Mouse (Mus musculus) MEL (cell line): ENCODE results near the gene Tapbpl. TPM values are rescaled to one million over a fixed set of nuclear protein-coding genes. Genes with fewer than 3 reads are reported as not detected.

Source experiments
- DNase-seq: peaks from one replicate; pipeline ENCODE4 v3.0.0; 2011; ENCODE audit warnings: low read depth, low spot score
- H3K27ac ChIP-seq: 2 replicates; pipeline ENCODE4 v1.5.1; 2012; ENCODE audit warnings: low read depth, mild to moderate bottlenecking, control low read depth, low read length, moderate library complexity; ENCODE audit not compliant: control insufficient read depth
- H3K27me3 ChIP-seq, 2 experiments: fragments of 150-350 bp in 1 of 2; sonication (generic) in 1 of 2; 2 replicates each; pipeline ENCODE4 v1.6.1; 2012; ENCODE audit warnings: low read length in 2 of 2, mild to moderate bottlenecking in 2 of 2, improper control_type of control experiment in 1 of 2, moderate library complexity in 1 of 2; ENCODE audit not compliant: insufficient read depth in 2 of 2, control insufficient read depth in 1 of 2
- H3K36me3 ChIP-seq, 2 experiments: 2 replicates each; pipeline ENCODE4 v1.6.1; 2012 to 2014; ENCODE audit warnings: low read length in 2 of 2, improper control_type of control experiment in 1 of 2, inconsistent platforms in 1 of 2, mild to moderate bottlenecking in 1 of 2; ENCODE audit not compliant: insufficient read depth in 2 of 2, control insufficient read depth in 1 of 2
- H3K4me1 ChIP-seq, 2 experiments: fragments of 150-350 bp in 1 of 2; sonication (generic) in 1 of 2; 2 replicates each; pipeline ENCODE4 v1.6.1; 2012; ENCODE audit warnings: low read length in 2 of 2, improper control_type of control experiment in 1 of 2, mild to moderate bottlenecking in 1 of 2; ENCODE audit not compliant: insufficient read depth in 2 of 2, control insufficient read depth in 1 of 2
- H3K4me3 ChIP-seq, 2 experiments: fragments of 150-350 bp in 1 of 2; sonication (generic) in 1 of 2; 2 replicates each; pipeline ENCODE4 v1.5.1; 2012; ENCODE audit warnings: low read depth in 2 of 2, low read length in 2 of 2, mild to moderate bottlenecking in 2 of 2, moderate library complexity in 2 of 2, control low read depth in 1 of 2, improper control_type of control experiment in 1 of 2; ENCODE audit not compliant: control insufficient read depth in 1 of 2, insufficient read depth in 1 of 2
- H3K79me2 ChIP-seq: 2 replicates; pipeline ENCODE4 v1.6.1; 2012; ENCODE audit warnings: mild to moderate bottlenecking, low read length, moderate library complexity; ENCODE audit not compliant: control insufficient read depth, poor library complexity, insufficient read depth
- H3K9ac ChIP-seq: 2 replicates; pipeline ENCODE4 v1.6.1; 2012; ENCODE audit warnings: low read depth, mild to moderate bottlenecking, control low read depth, low read length, moderate library complexity; ENCODE audit not compliant: control insufficient read depth, poor library complexity, severe bottlenecking
- H3K9me3 ChIP-seq: fragments of 150-350 bp; sonication (generic); replicated peaks from 2 replicates; pipeline ENCODE4 v1.6.1; 2012; ENCODE audit warnings: mild to moderate bottlenecking, low read length, improper control_type of control experiment, moderate library complexity; ENCODE audit not compliant: insufficient read depth
- BHLHE40 ChIP-seq: IDR thresholded peaks from 2 replicates; pipeline ENCODE4 v1.6.1; 2012; ENCODE audit warnings: low read depth, mild to moderate bottlenecking, inconsistent platforms, low read length, improper control_type of control experiment, borderline replicate concordance
- CHD1 ChIP-seq: IDR thresholded peaks from 2 replicates; pipeline ENCODE4 v1.6.1; 2012; ENCODE audit warnings: low read depth, mild to moderate bottlenecking, inconsistent platforms, low read length, improper control_type of control experiment
- CHD2 ChIP-seq: IDR thresholded peaks from 2 replicates; pipeline ENCODE4 v1.6.1; 2011; ENCODE audit warnings: low read length, improper control_type of control experiment
- CTCF ChIP-seq, 3 experiments: IDR thresholded peaks in 2 of 3; conservative IDR thresholded peaks in 1 of 3; 2 replicates each; pipeline ENCODE4 v1.5.1; 2011 to 2012; ENCODE audit warnings: low read length in 3 of 3, low read depth in 2 of 3, mild to moderate bottlenecking in 2 of 3, improper control_type of control experiment in 1 of 3, inconsistent platforms in 1 of 3, mixed read lengths in 1 of 3, moderate library complexity in 1 of 3; ENCODE audit not compliant: control insufficient read depth in 1 of 3, insufficient read depth in 1 of 3, poor library complexity in 1 of 3, severe bottlenecking in 1 of 3
- E2F4 ChIP-seq: IDR thresholded peaks from 2 replicates; pipeline ENCODE4 v1.6.1; 2011; ENCODE audit warnings: low read depth, low read length, improper control_type of control experiment, borderline replicate concordance
- ELF1 ChIP-seq: IDR thresholded peaks from 2 replicates; pipeline ENCODE4 v1.6.1; 2014; ENCODE audit warnings: low read depth, mild to moderate bottlenecking, inconsistent platforms, low read length, improper control_type of control experiment, moderate library complexity
- ETS1 ChIP-seq: IDR thresholded peaks from 2 replicates; pipeline ENCODE4 v1.6.1; 2012; ENCODE audit warnings: low read depth, mild to moderate bottlenecking, inconsistent platforms, low read length, improper control_type of control experiment, moderate library complexity
- GATA1 ChIP-seq: IDR thresholded peaks from 2 replicates; pipeline ENCODE4 v1.6.1; 2011; ENCODE audit warnings: low read depth, low read length, improper control_type of control experiment
- JUND ChIP-seq: IDR thresholded peaks from 2 replicates; pipeline ENCODE4 v1.6.1; 2011; ENCODE audit warnings: low read depth, mild to moderate bottlenecking, improper control_type of control experiment, low read length
- MAX ChIP-seq: IDR thresholded peaks from 2 replicates; pipeline ENCODE4 v1.6.1; 2011; ENCODE audit warnings: low read length, improper control_type of control experiment
- MAZ ChIP-seq: IDR thresholded peaks from 2 replicates; pipeline ENCODE4 v1.6.1; 2012; ENCODE audit warnings: low read depth, mild to moderate bottlenecking, inconsistent platforms, low read length, improper control_type of control experiment
- MEF2A ChIP-seq: IDR thresholded peaks from 2 replicates; pipeline ENCODE4 v1.6.1; 2014; ENCODE audit warnings: low read depth, mild to moderate bottlenecking, inconsistent platforms, low read length, improper control_type of control experiment; ENCODE audit not compliant: poor library complexity, insufficient replicate concordance, severe bottlenecking; ENCODE audit errors: extremely low read depth
- MXI1 ChIP-seq: IDR thresholded peaks from 2 replicates; pipeline ENCODE4 v1.6.1; 2011; ENCODE audit warnings: mild to moderate bottlenecking, low read depth, low read length, improper control_type of control experiment
- NRF1 ChIP-seq: IDR thresholded peaks from 2 replicates; pipeline ENCODE4 v1.6.1; 2014; ENCODE audit warnings: low read depth, mild to moderate bottlenecking, inconsistent platforms, low read length, improper control_type of control experiment, moderate library complexity; ENCODE audit not compliant: poor library complexity, insufficient read depth, severe bottlenecking
- POLR2A ChIP-seq, 2 experiments: IDR thresholded peaks; 2 replicates each; pipeline ENCODE4 v1.6.1; 2011 to 2012; ENCODE audit warnings: low read length in 2 of 2, mild to moderate bottlenecking in 2 of 2, control low read depth in 1 of 2, improper control_type of control experiment in 1 of 2, low read depth in 1 of 2, moderate library complexity in 1 of 2; ENCODE audit not compliant: control insufficient read depth in 1 of 2, insufficient read depth in 1 of 2, poor library complexity in 1 of 2
- POLR2AphosphoS2 ChIP-seq: IDR thresholded peaks from 2 replicates; pipeline ENCODE4 v1.6.1; 2011; ENCODE audit warnings: low read length, improper control_type of control experiment
- POLR2AphosphoS5 ChIP-seq: IDR thresholded peaks from 2 replicates; pipeline ENCODE4 v1.6.1; 2012; ENCODE audit warnings: low read depth, borderline replicate concordance, mild to moderate bottlenecking, inconsistent platforms, low read length, moderate library complexity, mixed read lengths
- RCOR1 ChIP-seq: IDR thresholded peaks from 2 replicates; pipeline ENCODE4 v1.6.1; 2012; ENCODE audit warnings: low read depth, mild to moderate bottlenecking, inconsistent platforms, low read length, improper control_type of control experiment
- SMC3 ChIP-seq: IDR thresholded peaks from 2 replicates; pipeline ENCODE4 v1.6.1; 2011; ENCODE audit warnings: low read depth, low read length, improper control_type of control experiment
- TAL1 ChIP-seq: IDR thresholded peaks from 2 replicates; pipeline ENCODE4 v1.6.1; 2012; ENCODE audit warnings: mild to moderate bottlenecking, inconsistent platforms, low read length, moderate library complexity, mixed read lengths
- TBP ChIP-seq: IDR thresholded peaks from 2 replicates; pipeline ENCODE4 v1.8.0; 2011; ENCODE audit warnings: low read depth, low read length, improper control_type of control experiment
- TCF12 ChIP-seq: IDR thresholded peaks from 2 replicates; pipeline ENCODE4 v1.6.1; 2014; ENCODE audit warnings: low read depth, mild to moderate bottlenecking, inconsistent platforms, low read length, improper control_type of control experiment, moderate library complexity
- USF1 ChIP-seq: IDR thresholded peaks from 2 replicates; pipeline ENCODE4 v1.6.1; 2014; ENCODE audit warnings: low read depth, mild to moderate bottlenecking, inconsistent platforms, low read length, improper control_type of control experiment, moderate library complexity
- USF2 ChIP-seq, 2 experiments: IDR thresholded peaks; 2 replicates each; pipeline ENCODE4 v1.6.1; 2011 to 2012; ENCODE audit warnings: improper control_type of control experiment in 2 of 2, low read length in 2 of 2, borderline replicate concordance in 1 of 2, inconsistent platforms in 1 of 2, low read depth in 1 of 2, mild to moderate bottlenecking in 1 of 2; ENCODE audit not compliant: insufficient read depth in 1 of 2
- ZKSCAN1 ChIP-seq: IDR thresholded peaks from 2 replicates; pipeline ENCODE4 v1.6.1; 2012; ENCODE audit warnings: low read depth, mild to moderate bottlenecking, inconsistent platforms, low read length, improper control_type of control experiment, moderate library complexity
- ZMIZ1 ChIP-seq: IDR thresholded peaks from 2 replicates; pipeline ENCODE4 v1.6.1; 2012; ENCODE audit warnings: low read depth, mild to moderate bottlenecking, inconsistent platforms, low read length, improper control_type of control experiment, moderate library complexity
- ZNF384 ChIP-seq: IDR thresholded peaks from 2 replicates; pipeline ENCODE4 v1.6.1; 2012; ENCODE audit warnings: low read depth, mild to moderate bottlenecking, inconsistent platforms, low read length, improper control_type of control experiment
- polyA plus RNA-seq, 2 experiments: library from polyadenylated mRNA; stranded (reverse) in 1 of 2; unstranded in 1 of 2; fragments of >175 nt in 1 of 2; fragments of >200 nt in 1 of 2; gene quantifications; 2 replicates each; pipeline versions ENCODE4 v1.2.1 to v1.2.4; 2012; ENCODE audit warnings: low replicate concordance in 2 of 2, low read depth in 1 of 2; ENCODE audit not compliant: insufficient read length in 2 of 2, insufficient read depth in 1 of 2, missing spikeins in 1 of 2
- total RNA-seq: library from RNA; depleted of rRNA; stranded (reverse); fragments of 300-350 nt; gene quantifications from 2 replicates; pipeline ENCODE4 v1.2.3, GENCODE M21; 2012

The Tapbpl gene
- total and polyA plus RNA-seq, 3 experiments, result 2.5 to 5.2 TPM; not detected in 1

DNA sequence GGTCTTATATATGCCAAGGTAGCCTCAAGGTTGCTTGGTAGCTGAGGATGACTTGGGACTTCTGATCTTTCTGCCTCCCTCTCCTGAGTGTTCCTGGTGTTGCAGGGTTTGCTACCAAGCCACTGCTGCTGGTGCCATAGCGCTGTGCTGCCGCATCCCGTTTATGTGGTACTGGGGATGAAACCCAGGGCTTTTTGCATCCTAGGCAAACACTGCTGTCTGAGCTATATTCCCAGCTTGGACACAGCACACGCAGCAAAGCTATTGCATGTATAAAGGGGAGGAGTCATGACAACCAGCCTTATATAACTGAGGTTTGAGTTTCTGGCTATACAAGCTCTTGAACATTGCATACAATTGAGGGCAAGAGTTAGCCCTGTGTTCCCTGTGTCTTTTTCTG lies 5.8 kb upstream of the Tapbpl start:
- no peak for DNase-seq
- Histone ChIP-seq H3K4me3 (no peak overlapping the region), H3K4me1 (peaks cover 3 to 11% of the 10 kb centered on the region in 2 experiments; a peak in 3 of 4 replicates), H3K79me2 (no peaks in the 10 kb centered on the region), H3K27ac (no peak overlapping the region), H3K27me3 (no peaks in the 10 kb centered on the region), H3K9me3 (no peaks in the 10 kb centered on the region), H3K36me3 (peaks cover 0 to 6% of the 10 kb centered on the region in 2 experiments; a peak in 2 of 4 replicates), H3K9ac (no peak overlapping the region)
- TF ChIP-seq E2F4 (no peak), TCF12 (no peak), TBP (no peak), CTCF (IDR thresholded peaks at IDR 0.05 in 2 of 3, conservative IDR thresholded peaks at IDR 0.05 in 1 of 3; ENCODE audit: control insufficient read depth in 1 of 3, insufficient read depth in 1 of 3, low read depth in 2 of 3, low read length in 3 of 3, poor library complexity in 1 of 3, severe bottlenecking in 1 of 3) (no peak), JUND (no peak), CHD1 (no peak), MXI1 (no peak), SMC3 (no peak), CHD2 (no peak), BHLHE40 (no peak), GATA1 (no peak), POLR2AphosphoS2 (no peak), ZKSCAN1 (no peak), NRF1 (no peak)

- Histone ChIP-seq H3K9me3 (no peaks in the 10 kb centered on the region), H3K27ac (no peak within 1 kb of the TSS)
These were observed 5.1 kb upstream of the Tapbpl start, which contains the start of gene Cd27 for GRCm38 (mm10) chr6:125236782-125237181. TSS of gene Cd27 (minus strand) at chr6:125237010.

More at GRCm38 (mm10) chr6:125236782-125237181, 5.1 kb upstream of the Tapbpl start, which contains the start of gene Cd27:
- Histone ChIP-seq H3K9ac (no peak within 1 kb of the TSS), H3K79me2 (no peaks in the 10 kb centered on the region; the same call in 1 of the 2 replicates), H3K4me1 (peaks cover 3 to 13% of the 10 kb centered on the region in 2 experiments; a peak in 3 of 4 replicates), H3K4me3 (no peak within 1 kb of the TSS), H3K36me3 (peaks cover 0 to 9% of the 10 kb centered on the region in 2 experiments; a peak in 2 of 4 replicates), H3K27me3 (no peaks in the 10 kb centered on the region)
- TF ChIP-seq ZNF384 (no peak), USF1 (no peak), RCOR1 (no peak), MAZ (no peak), MEF2A (no peak), ETS1 (no peak), MXI1 (no peak), USF2 (IDR thresholded peaks at IDR 0.05; ENCODE audit: borderline replicate concordance in 1 of 2, insufficient read depth in 1 of 2, low read depth in 1 of 2, low read length in 2 of 2) (no peak), TAL1 (no peak), ELF1 (no peak), POLR2AphosphoS5 (no peak), POLR2A (IDR thresholded peaks at IDR 0.05; ENCODE audit: control insufficient read depth in 1 of 2, insufficient read depth in 1 of 2, low read depth in 1 of 2, low read length in 2 of 2, poor library complexity in 1 of 2) (no peak), CHD2 (no peak), ZKSCAN1 (no peak), TBP (no peak), SMC3 (no peak), ZMIZ1 (no peak), MAX (no peak)
- no peak for DNase-seq
